Mouse (Mus musculus) Patski (cell line): ENCODE data around the gene Fam114a2. TPM values are rescaled to one million over a fixed set of nuclear protein-coding genes. Genes with fewer than 3 reads are reported as not detected.
"Not testable (repeated sequence)": the region's sequence is repeated elsewhere in the genome, so short reads cannot be mapped to it uniquely, and the experiment has no call there.

Experiments used
- ATAC-seq: fragments of 100-300 bp; one replicate; pipeline ENCODE4 v1.8.0; 2021
- CTCF ChIA-PET: fragments of 350-600 bp; sonication (Branson Sonifier 250); formaldehyde crosslinking; loops from one replicate; lab custom pipeline; 2022; ENCODE audit warnings: inconsistent platforms; lab: Charles Lee
- POLR2A ChIA-PET: fragments of 350-600 bp; sonication (Branson Sonifier 250); formaldehyde crosslinking; loops from one replicate; lab custom pipeline; 2022; ENCODE audit warnings: antibody characterized with exemption, inconsistent platforms; lab: Charles Lee
- DNase-seq: peaks from one replicate; pipeline ENCODE4 v3.0.0-alpha.2; 2011; ENCODE audit warnings: low read depth, low spot score
- H3K27me3 ChIP-seq: fragments of 371-371 bp; one replicate; pipeline ENCODE4 v1.5.1; 2021
- CTCF ChIP-seq: fragments of 100-300 bp; IDR thresholded peaks from one replicate; pipeline ENCODE4 v1.5.1; 2021
- in situ Hi-C: fragments of 300-500 bp; cut with MboI; formaldehyde crosslinking; loops from 3 replicates; pipeline ENCODE4 v1.11.1; 2018; ENCODE audit warnings: low pct_unique_long_range_greater_than_20kb, mixed read lengths
- polyA plus RNA-seq: library from polyadenylated mRNA; unstranded; gene quantifications from one replicate; pipeline ENCODE4 v1.2.3, GENCODE M21; 2021

Fam114a2 gene
- polyA plus RNA-seq, result 56.3 TPM

- DNase-seq (peak; percentile 44), ATAC-seq (peak; percentile 84)
- in situ Hi-C loops, result no loop called here
- CTCF ChIA-PET, result interaction anchor here (1.5 kb wide), 1 partner anchor 10 kb away, joined by 3 read pairs; no protein-coding TSS in a partner anchor
- POLR2A ChIA-PET, result interaction anchor here (0.6 to 1.8 kb wide), 3 partner anchors 10 to 1909 kb away, joined by 3 to 6 read pairs (median 4); no protein-coding TSS in a partner anchor
- no peak for TF ChIP-seq CTCF
- H3K27me3 ChIP-seq, result no peaks in the 10 kb centered on the region
These were observed at the start of gene Fam114a2, which contains the start of gene Mfap3 for GRCm38 (mm10) chr11:57518091-57518750. Gene Fam114a2 (minus strand): TSS chr11:57518617. Gene Mfap3 (plus strand): TSS chr11:57518664.

GRCm38 (mm10) chr11:57566091-57567035 is 47.9 kb upstream of the Fam114a2 start:
- TF ChIP-seq CTCF, result no peak
- CTCF ChIA-PET, result interaction anchor here (1.9 to 3.7 kb wide), 2 partner anchors 13 to 18 kb away, joined by 7 to 24 read pairs; no protein-coding TSS in a partner anchor
- in situ Hi-C loops, result no loop called here
- DNase-seq (no peak), ATAC-seq (no peak)
- no peaks in the 10 kb centered on the region for H3K27me3 ChIP-seq
- POLR2A ChIA-PET, result no interaction called here

GRCm38 (mm10) chr11:57564564-57564963 is 46.1 kb upstream of the Fam114a2 start:
- DNase-seq, result no peak
- TF ChIP-seq CTCF, result no peak

GRCm38 (mm10) chr11:57557936-57558335 is 39.5 kb upstream of the Fam114a2 start:
- DNase-seq, POLR2A ChIA-PET, H3K27me3 ChIP-seq, in situ Hi-C loops, CTCF ChIA-PET, ATAC-seq: not testable (repeated sequence)

More at GRCm38 (mm10) chr11:57564564-57564963, 46.1 kb upstream of the Fam114a2 start:
- ChIA-PET CTCF (interaction anchor here (1.5 to 3.7 kb wide), 5 partner anchors 11 to 214 kb away, joined by 3 to 24 read pairs (median 4); no protein-coding TSS in a partner anchor), POLR2A (interaction anchor here (0.6 kb wide), 1 partner anchor 1023 kb away, joined by 4 read pairs; no protein-coding TSS in a partner anchor)
- H3K27me3 ChIP-seq, result no peaks in the 10 kb centered on the region
- ATAC-seq, result no peak
- in situ Hi-C loops, result no loop called here

GRCm38 (mm10) chr11:57553015-57553780 is 34.8 kb upstream of the Fam114a2 start:
- no peak for ATAC-seq

GRCm38 (mm10) chr11:57551016-57551415 is 32.6 kb upstream of the Fam114a2 start:
- H3K27me3 ChIP-seq, result no peaks in the 10 kb centered on the region
- ATAC-seq, result no peak
- CTCF ChIA-PET, result interaction anchor here (0.8 to 4.3 kb wide), 8 partner anchors 9 to 227 kb away, joined by 3 to 22 read pairs (median 4); no protein-coding TSS in a partner anchor
- POLR2A ChIA-PET, result no interaction called here
- DNase-seq, result no peak
- in situ Hi-C loops, result no loop called here
- no peak for TF ChIP-seq CTCF

More at GRCm38 (mm10) chr11:57553015-57553780, 34.8 kb upstream of the Fam114a2 start:
- TF ChIP-seq CTCF, result no peak
- ChIA-PET POLR2A (no interaction called here), CTCF (interaction anchor here (1.3 to 1.4 kb wide), 3 partner anchors 9 to 13 kb away, joined by 3 to 7 read pairs (median 5); no protein-coding TSS in a partner anchor)
- in situ Hi-C loops, result no loop called here
- no peaks in the 10 kb centered on the region for H3K27me3 ChIP-seq
- no peak for DNase-seq

GRCm38 (mm10) chr11:57550230-57550629 is 31.8 kb upstream of the Fam114a2 start:
- no peaks in the 10 kb centered on the region for H3K27me3 ChIP-seq
- POLR2A ChIA-PET, result no interaction called here
- ATAC-seq (no peak), DNase-seq (no peak)
- CTCF ChIA-PET, result interaction anchor here (0.8 to 4.3 kb wide), 8 partner anchors 8 to 228 kb away, joined by 3 to 22 read pairs (median 4); no protein-coding TSS in a partner anchor
- in situ Hi-C loops, result no loop called here
- TF ChIP-seq CTCF, result peak; percentile 45

GRCm38 (mm10) chr11:57548618-57549550 is 30.5 kb upstream of the Fam114a2 start:
- ChIA-PET CTCF (interaction anchor here (0.6 to 4.3 kb wide), 21 partner anchors 13 to 258 kb away, joined by 3 to 24 read pairs (median 5); no protein-coding TSS in a partner anchor), POLR2A (interaction anchor here (0.6 to 1.2 kb wide), 3 partner anchors 197 to 1485 kb away, joined by 3 to 6 read pairs (median 3); no protein-coding TSS in a partner anchor)
- peak; percentile 98 for TF ChIP-seq CTCF
- DNase-seq (no peak), ATAC-seq (no peak)
- H3K27me3 ChIP-seq, result no peaks in the 10 kb centered on the region
- in situ Hi-C loops, result loop anchor here (5.0 kb wide), 2 partner anchors 223 to 383 kb away; no protein-coding TSS in a partner anchor

- no peak for TF ChIP-seq CTCF
- in situ Hi-C loops, result no loop called here
- CTCF ChIA-PET, result no interaction called here
- POLR2A ChIA-PET, result no interaction called here
- H3K27me3 ChIP-seq, result no peaks in the 10 kb centered on the region
- DNase-seq (no peak), ATAC-seq (no peak)
These were observed 22.3 kb upstream of the Fam114a2 start for GRCm38 (mm10) chr11:57540681-57541080.
